Mouse (Mus musculus): Measurements from ENCODE around the gene Cavin2. TPM values are rescaled to one million over a fixed set of nuclear protein-coding genes. Genes with fewer than 3 reads are reported as not detected.

The Cavin2 gene
- polyA plus RNA-seq (2015; fragmentation: Nextera tagmentation; extraction: Ambion mirVana) = 144 and 152 TPM in 2 replicates

GRCm38 (mm10) chr1:51288755-51289619, at the start of gene Cavin2:
TSS of gene Cavin2 (plus strand) at chr1:51289126.
- Histone ChIP-seq H3K4me1 (peaks cover 42% of the 10 kb centered on the region), H3K9me3 (no peaks in the 10 kb centered on the region), H3K36me3 (no peaks in the 10 kb centered on the region), H3K4me2 (peak within 1 kb of the TSS; percentile 76), H3K4me3 (peak within 1 kb of the TSS; percentile 53), H3K27me3 (no peaks in the 10 kb centered on the region), H3K27ac (peak within 1 kb of the TSS; percentile 98), H3K9ac (peak within 1 kb of the TSS; percentile 67)
- WGBS = 15% methylated on average over 17 of the region's 17 CpGs
- ATAC-seq (ENCODE audit: borderline replicate concordance, extremely low read depth, low FRiP score, low TSS enrichment) = peak; percentile 89

GRCm38 (mm10) chr1:51241311-51241986, 47.5 kb upstream of the Cavin2 start:
- Histone ChIP-seq H3K36me3 (no peaks in the 10 kb centered on the region), H3K27ac (no peak overlapping the region), H3K27me3 (no peaks in the 10 kb centered on the region), H3K9me3 (no peaks in the 10 kb centered on the region), H3K4me3 (no peak overlapping the region), H3K9ac (no peak overlapping the region), H3K4me1 (peaks cover 11% of the 10 kb centered on the region; the same call in 1 of the 2 replicates), H3K4me2 (no peak overlapping the region)
- WGBS = 35% methylated on average over 3 of the region's 3 CpGs
- ATAC-seq (ENCODE audit: borderline replicate concordance, extremely low read depth, low FRiP score, low TSS enrichment) = no peak

- 74% methylated on average over 3 of the region's 3 CpGs for WGBS
- Histone ChIP-seq H3K4me3 (no peak overlapping the region), H3K27me3 (no peaks in the 10 kb centered on the region), H3K4me2 (no peak overlapping the region), H3K27ac (no peak overlapping the region), H3K9me3 (no peaks in the 10 kb centered on the region), H3K4me1 (peaks cover 11% of the 10 kb centered on the region; the same call in 1 of the 2 replicates), H3K9ac (no peak overlapping the region), H3K36me3 (no peaks in the 10 kb centered on the region)
- ATAC-seq (ENCODE audit: borderline replicate concordance, extremely low read depth, low FRiP score, low TSS enrichment) = no peak
These were observed 45.6 kb upstream of the Cavin2 start for GRCm38 (mm10) chr1:51243294-51243693.

GRCm38 (mm10) chr1:51243869-51244268, 45.1 kb upstream of the Cavin2 start:
- Histone ChIP-seq H3K4me2 (no peak overlapping the region), H3K4me3 (no peak overlapping the region), H3K27ac (no peak overlapping the region), H3K9ac (no peak overlapping the region), H3K36me3 (no peaks in the 10 kb centered on the region), H3K9me3 (no peaks in the 10 kb centered on the region), H3K27me3 (no peaks in the 10 kb centered on the region), H3K4me1 (peaks cover 11% of the 10 kb centered on the region; the same call in 1 of the 2 replicates)
- no peak for ATAC-seq (ENCODE audit: borderline replicate concordance, extremely low read depth, low FRiP score, low TSS enrichment)
- 64% methylated on average over 3 of the region's 3 CpGs for WGBS

GRCm38 (mm10) chr1:51245381-51245780, 43.5 kb upstream of the Cavin2 start:
- Histone ChIP-seq H3K4me2 (no peak overlapping the region), H3K36me3 (no peaks in the 10 kb centered on the region), H3K27me3 (no peaks in the 10 kb centered on the region), H3K9ac (no peak overlapping the region), H3K4me3 (no peak overlapping the region), H3K4me1 (peaks cover 11% of the 10 kb centered on the region; the same call in 1 of the 2 replicates), H3K27ac (peak overlapping the region; percentile 49; the same call in 1 of the 2 replicates), H3K9me3 (no peaks in the 10 kb centered on the region)
- 22% methylated on average over 3 of the region's 3 CpGs for WGBS
- no peak for ATAC-seq (ENCODE audit: borderline replicate concordance, extremely low read depth, low FRiP score, low TSS enrichment)

- 66% methylated on average over 5 of the region's 5 CpGs for WGBS
- no peaks in the 10 kb centered on the region for H3K4me1 ChIP-seq
- no peak for ATAC-seq (ENCODE audit: borderline replicate concordance, extremely low read depth, low FRiP score, low TSS enrichment)
- H3K9ac ChIP-seq = no peak overlapping the region
- no peaks in the 10 kb centered on the region for H3K36me3 ChIP-seq
- no peak overlapping the region for H3K4me2 ChIP-seq
- no peak overlapping the region for H3K4me3 ChIP-seq
- no peaks in the 10 kb centered on the region for H3K9me3 ChIP-seq
- H3K27me3 ChIP-seq = no peaks in the 10 kb centered on the region
- no peak overlapping the region for H3K27ac ChIP-seq
These were observed 38.6 kb upstream of the Cavin2 start for GRCm38 (mm10) chr1:51250302-51250701.

- H3K4me2 ChIP-seq = no peak overlapping the region
- H3K4me3 ChIP-seq = no peak overlapping the region
- no peaks in the 10 kb centered on the region for H3K27me3 ChIP-seq
- no peaks in the 10 kb centered on the region for H3K36me3 ChIP-seq
- ATAC-seq (ENCODE audit: borderline replicate concordance, extremely low read depth, low FRiP score, low TSS enrichment) = peak; percentile 53
- H3K4me1 ChIP-seq = peaks cover 51% of the 10 kb centered on the region
- no peaks in the 10 kb centered on the region for H3K9me3 ChIP-seq
- no peak overlapping the region for H3K9ac ChIP-seq
- H3K27ac ChIP-seq = peak overlapping the region; percentile 86
- 11% methylated on average over 5 of the region's 5 CpGs for WGBS
These were observed 23.7 kb upstream of the Cavin2 start for GRCm38 (mm10) chr1:51265118-51265800.

GRCm38 (mm10) chr1:51265926-51266325, 23.0 kb upstream of the Cavin2 start:
- no peak overlapping the region for H3K4me3 ChIP-seq
- no peak overlapping the region for H3K9ac ChIP-seq
- peak overlapping the region; percentile 86 for H3K27ac ChIP-seq
- ATAC-seq (ENCODE audit: borderline replicate concordance, extremely low read depth, low FRiP score, low TSS enrichment) = peak; percentile 68
- H3K4me1 ChIP-seq = peaks cover 56% of the 10 kb centered on the region
- no peaks in the 10 kb centered on the region for H3K9me3 ChIP-seq
- H3K36me3 ChIP-seq = no peaks in the 10 kb centered on the region
- no peaks in the 10 kb centered on the region for H3K27me3 ChIP-seq
- no peak overlapping the region for H3K4me2 ChIP-seq
- 10% methylated on average over 2 of the region's 2 CpGs for WGBS

- ATAC-seq (ENCODE audit: borderline replicate concordance, extremely low read depth, low FRiP score, low TSS enrichment) = no peak
- Histone ChIP-seq H3K4me3 (no peak overlapping the region), H3K36me3 (no peaks in the 10 kb centered on the region), H3K27me3 (no peaks in the 10 kb centered on the region), H3K9ac (no peak overlapping the region), H3K4me2 (0 out of 2 replicates have a peak overlapping the region, but pooled peaks have one; percentile 8), H3K27ac (peak overlapping the region; percentile 86), H3K4me1 (peaks cover 67% of the 10 kb centered on the region), H3K9me3 (no peaks in the 10 kb centered on the region)
- WGBS = 15% methylated on average over 5 of the region's 5 CpGs
These were observed 21.8 kb upstream of the Cavin2 start for GRCm38 (mm10) chr1:51267125-51267524.

- no peaks in the 10 kb centered on the region for H3K27me3 ChIP-seq
- WGBS = 42% methylated on average over 2 of the region's 2 CpGs
- H3K4me3 ChIP-seq = no peak overlapping the region
- peaks cover 77% of the 10 kb centered on the region for H3K4me1 ChIP-seq
- no peak overlapping the region for H3K9ac ChIP-seq
- peak overlapping the region; percentile 86 for H3K27ac ChIP-seq
- ATAC-seq (ENCODE audit: borderline replicate concordance, extremely low read depth, low FRiP score, low TSS enrichment) = no peak
- no peak overlapping the region for H3K4me2 ChIP-seq
- no peaks in the 10 kb centered on the region for H3K9me3 ChIP-seq
- H3K36me3 ChIP-seq = no peaks in the 10 kb centered on the region
These were observed 20.7 kb upstream of the Cavin2 start for GRCm38 (mm10) chr1:51268225-51268624.

GRCm38 (mm10) chr1:51270196-51270935, 18.6 kb upstream of the Cavin2 start:
- no peaks in the 10 kb centered on the region for H3K9me3 ChIP-seq
- H3K36me3 ChIP-seq = no peaks in the 10 kb centered on the region
- ATAC-seq (ENCODE audit: borderline replicate concordance, extremely low read depth, low FRiP score, low TSS enrichment) = no peak

More at GRCm38 (mm10) chr1:51270196-51270935, 18.6 kb upstream of the Cavin2 start:
- H3K4me3 ChIP-seq = no peak overlapping the region
- H3K9ac ChIP-seq = no peak overlapping the region
- 42% methylated on average over 5 of the region's 5 CpGs for WGBS
- no peaks in the 10 kb centered on the region for H3K27me3 ChIP-seq
- peaks cover 61% of the 10 kb centered on the region for H3K4me1 ChIP-seq
- no peak overlapping the region for H3K27ac ChIP-seq
- H3K4me2 ChIP-seq = no peak overlapping the region

All from lung, embryonic 15.5 days (tissue).